Mouse (Mus musculus): ENCODE measurements around the gene Timm23. TPM values are rescaled to one million over a fixed set of nuclear protein-coding genes. Genes with fewer than 3 reads are reported as not detected.
"Not testable (repeated sequence)": the region's sequence is repeated elsewhere in the genome, so short reads cannot be mapped to it uniquely, and the experiment has no call there.

Timm23 gene
- total RNA-seq (2017), result 98.9 and 133 TPM in 2 replicates

DNA sequence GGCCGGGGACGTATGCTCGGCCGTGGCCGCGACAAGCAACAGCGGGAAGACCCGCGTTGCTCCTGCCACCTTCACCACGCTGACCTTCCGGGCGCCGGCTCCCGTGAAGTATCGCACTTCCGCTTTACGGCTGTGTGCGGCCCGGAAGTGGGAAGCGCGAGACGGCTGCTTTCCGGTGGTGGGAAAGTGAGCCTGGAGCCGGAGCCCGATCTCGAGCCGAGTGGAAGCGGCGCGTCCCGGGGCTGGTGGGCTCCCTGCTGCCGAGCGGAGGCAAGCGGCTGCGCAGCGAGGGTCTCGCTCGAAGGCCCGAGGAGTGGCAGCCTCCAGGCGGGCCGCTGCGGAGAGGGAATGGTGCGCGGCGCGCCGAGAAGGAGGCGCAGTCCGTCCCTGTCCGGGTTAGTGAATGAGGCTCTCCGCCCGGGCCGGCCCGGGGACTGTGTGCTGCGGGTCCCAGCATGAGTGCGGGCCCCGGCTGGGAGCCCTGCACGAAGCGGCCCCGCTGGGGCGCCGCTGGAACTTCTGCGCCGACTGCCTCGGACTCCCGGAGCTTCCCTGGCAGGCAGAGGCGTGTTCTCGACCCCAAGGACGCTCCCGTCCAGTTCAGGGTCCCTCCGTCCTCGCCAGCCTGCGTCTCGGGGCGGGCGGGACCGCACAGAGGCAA is at the start of gene Timm23, which contains the start of gene Parg:
Timm23 (minus strand) TSS at position 108 of the 661 bp plus-strand sequence.
Parg (plus strand) TSS at position 159 of the 661 bp plus-strand sequence.
- ATAC-seq (replicated peaks in 1 of 2; ENCODE audit: insufficient read depth in 1 of 2, low FRiP score in 2 of 2, low TSS enrichment in 1 of 2, low read depth in 1 of 2, poor library complexity in 2 of 2, severe bottlenecking in 2 of 2), result peak; percentile 94 to 97

GRCm38 (mm10) chr14:32249616-32250015 is 47.9 kb upstream of the Timm23 start:
- ATAC-seq (replicated peaks in 1 of 2; ENCODE audit: insufficient read depth in 1 of 2, low FRiP score in 2 of 2, low TSS enrichment in 1 of 2, low read depth in 1 of 2, poor library complexity in 2 of 2, severe bottlenecking in 2 of 2), result no peak

GRCm38 (mm10) chr14:32246019-32246418 is 44.3 kb upstream of the Timm23 start:
- no peak for ATAC-seq (replicated peaks in 1 of 2; ENCODE audit: insufficient read depth in 1 of 2, low FRiP score in 2 of 2, low TSS enrichment in 1 of 2, low read depth in 1 of 2, poor library complexity in 2 of 2, severe bottlenecking in 2 of 2)

- ATAC-seq (replicated peaks in 1 of 2; ENCODE audit: insufficient read depth in 1 of 2, low FRiP score in 2 of 2, low TSS enrichment in 1 of 2, low read depth in 1 of 2, poor library complexity in 2 of 2, severe bottlenecking in 2 of 2), result no peak
Observed at GRCm38 (mm10) chr14:32242401-32242800, 40.7 kb upstream of the Timm23 start.

DNA sequence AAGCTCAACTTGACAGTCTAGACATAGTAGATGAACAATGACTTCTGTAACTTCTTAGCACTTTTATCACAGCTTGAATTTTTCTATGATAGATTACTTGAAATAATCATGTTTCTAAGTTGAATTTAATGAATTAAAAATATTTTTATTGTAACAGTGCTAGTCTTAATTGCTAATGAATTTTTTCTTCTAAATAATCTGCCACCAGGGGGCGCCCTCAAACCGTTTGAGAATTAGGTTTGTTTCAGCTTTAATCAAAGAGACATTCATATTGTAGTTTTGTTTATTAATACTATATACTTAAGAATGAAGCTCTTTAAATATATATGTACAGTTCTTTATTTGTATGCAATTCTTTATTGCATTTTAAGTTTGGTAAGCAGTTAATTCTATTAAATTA is 27.3 kb upstream of the Timm23 start:
- no peak for ATAC-seq (replicated peaks in 1 of 2; ENCODE audit: insufficient read depth in 1 of 2, low FRiP score in 2 of 2, low TSS enrichment in 1 of 2, low read depth in 1 of 2, poor library complexity in 2 of 2, severe bottlenecking in 2 of 2)

- no peak for ATAC-seq (replicated peaks in 1 of 2; ENCODE audit: insufficient read depth in 1 of 2, low FRiP score in 2 of 2, low TSS enrichment in 1 of 2, low read depth in 1 of 2, poor library complexity in 2 of 2, severe bottlenecking in 2 of 2)
Observed at GRCm38 (mm10) chr14:32226601-32227000, 24.9 kb upstream of the Timm23 start.

DNA sequence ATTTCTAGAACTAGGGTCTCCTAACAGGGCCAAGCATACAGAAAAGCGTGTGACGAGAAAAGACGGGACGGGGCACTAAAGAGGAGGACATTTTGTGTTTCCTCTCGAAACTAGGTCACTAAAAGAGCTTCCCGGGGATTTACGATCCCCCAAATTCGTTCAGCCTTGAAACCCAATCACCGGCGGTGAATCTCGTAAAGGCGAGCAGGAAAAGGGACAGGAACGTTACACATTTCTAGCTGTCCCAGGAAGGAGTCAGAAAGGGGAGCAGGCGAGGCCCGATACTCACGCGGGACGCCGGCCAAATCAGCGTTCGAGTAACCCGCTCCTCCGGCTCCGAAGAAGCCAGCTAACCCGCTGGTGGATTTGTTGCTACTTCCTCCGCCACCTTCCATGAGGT is 344 bp downstream of the Timm23 start:
- no peak for ATAC-seq (replicated peaks in 1 of 2; ENCODE audit: insufficient read depth in 1 of 2, low FRiP score in 2 of 2, low TSS enrichment in 1 of 2, low read depth in 1 of 2, poor library complexity in 2 of 2, severe bottlenecking in 2 of 2)

GRCm38 (mm10) chr14:32193557-32193956 is 8.1 kb downstream of the Timm23 start:
- ATAC-seq (replicated peaks in 1 of 2; ENCODE audit: insufficient read depth in 1 of 2, low FRiP score in 2 of 2, low TSS enrichment in 1 of 2, low read depth in 1 of 2, poor library complexity in 2 of 2, severe bottlenecking in 2 of 2), result not testable (repeated sequence)

DNA sequence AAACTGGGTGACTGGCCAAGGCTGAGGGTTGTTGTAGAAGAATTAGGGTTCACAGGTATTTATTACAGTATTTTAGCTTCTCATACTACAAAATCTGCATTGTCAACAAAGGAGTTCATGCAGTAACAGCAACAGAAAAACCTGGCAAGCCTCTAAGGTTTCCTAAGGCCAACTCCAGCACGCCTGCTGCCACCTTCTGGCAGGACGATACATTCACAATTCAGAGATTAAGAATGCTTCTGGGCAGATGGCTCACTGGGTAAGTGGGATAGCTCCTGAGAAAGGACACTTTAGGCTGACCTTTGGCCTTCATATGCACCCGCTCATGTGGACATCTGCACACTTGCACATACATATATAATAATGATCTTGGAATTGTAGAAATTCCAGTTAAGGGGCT is 9.3 kb downstream of the Timm23 start:
- peak; percentile 71 to 88 for ATAC-seq (replicated peaks in 1 of 2; ENCODE audit: insufficient read depth in 1 of 2, low FRiP score in 2 of 2, low TSS enrichment in 1 of 2, low read depth in 1 of 2, poor library complexity in 2 of 2, severe bottlenecking in 2 of 2)

DNA sequence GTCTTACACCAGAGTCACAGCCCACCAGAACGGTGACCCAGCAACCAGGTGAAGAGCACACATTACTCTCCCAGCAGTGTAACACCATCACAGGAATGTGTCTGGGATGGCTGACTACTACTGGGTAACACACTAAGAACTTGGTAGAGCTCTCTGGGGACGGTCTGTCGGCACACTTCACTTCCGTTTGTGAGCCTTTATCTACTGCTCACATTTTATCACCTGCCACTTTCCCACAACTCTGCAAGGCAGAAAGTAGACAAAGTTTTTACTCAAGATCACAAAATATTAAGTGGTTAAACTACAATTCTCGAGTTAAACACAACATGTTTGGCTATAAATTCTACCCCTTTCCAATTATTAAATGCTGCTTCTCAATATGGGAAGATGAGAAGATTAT is 9.8 kb downstream of the Timm23 start:
- no peak for ATAC-seq (replicated peaks in 1 of 2; ENCODE audit: insufficient read depth in 1 of 2, low FRiP score in 2 of 2, low TSS enrichment in 1 of 2, low read depth in 1 of 2, poor library complexity in 2 of 2, severe bottlenecking in 2 of 2)

DNA sequence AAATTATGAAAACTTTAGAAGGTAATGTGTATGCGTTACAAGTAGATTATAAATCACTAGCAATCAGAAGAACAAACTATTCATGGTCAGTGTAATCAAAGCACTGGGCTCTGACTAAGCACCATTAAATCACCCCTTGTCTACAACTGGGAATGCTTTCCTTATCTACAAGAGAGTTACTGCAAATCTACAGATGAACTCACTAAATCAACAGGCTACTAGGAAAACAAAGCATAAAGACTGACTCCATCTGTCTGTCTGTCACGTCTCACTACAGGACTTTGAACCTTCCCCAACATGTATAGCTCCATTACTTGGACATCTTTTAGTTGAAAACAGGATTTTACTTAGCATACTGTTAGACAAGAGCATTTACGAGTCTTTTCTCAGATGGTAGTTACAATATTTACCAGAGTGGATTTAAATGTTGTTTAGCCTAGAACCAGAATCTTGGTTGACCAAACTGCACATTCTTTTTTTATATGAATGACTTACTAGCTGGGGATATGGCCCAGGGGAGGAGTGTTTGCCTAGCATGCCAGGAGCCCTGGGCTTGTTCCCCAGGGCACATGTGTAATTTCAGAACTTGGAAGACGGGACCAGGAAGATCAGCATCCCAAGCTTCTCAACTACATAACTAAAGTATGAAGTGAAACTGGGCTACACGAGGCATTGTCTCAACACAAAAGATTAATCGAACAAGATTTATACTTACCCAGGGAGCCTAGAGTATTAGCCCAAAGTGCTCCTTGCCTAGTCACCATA is 10.9 kb downstream of the Timm23 start:
- ATAC-seq (replicated peaks in 1 of 2; ENCODE audit: insufficient read depth in 1 of 2, low FRiP score in 2 of 2, low TSS enrichment in 1 of 2, low read depth in 1 of 2, poor library complexity in 2 of 2, severe bottlenecking in 2 of 2), result no peak

DNA sequence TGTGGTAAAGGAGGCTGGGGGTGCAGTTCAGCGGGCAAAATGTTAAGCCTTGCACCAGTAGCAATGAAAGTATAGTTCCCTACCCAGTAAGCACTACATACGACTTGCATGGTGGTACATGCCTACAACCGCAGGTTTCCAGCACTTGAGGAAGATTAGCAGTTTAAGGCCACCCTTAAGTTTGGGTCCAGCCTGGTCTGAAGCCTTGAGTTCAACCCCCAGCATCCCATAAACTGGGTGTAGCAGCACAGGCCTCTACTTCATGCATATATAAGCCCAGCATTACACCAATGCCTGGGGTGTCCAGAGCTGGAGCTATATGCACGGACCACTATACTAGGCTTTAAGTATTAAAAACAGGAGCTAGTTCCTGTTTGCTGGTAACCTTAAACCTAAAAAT is 17.9 kb downstream of the Timm23 start:
- no peak for ATAC-seq (replicated peaks in 1 of 2; ENCODE audit: insufficient read depth in 1 of 2, low FRiP score in 2 of 2, low TSS enrichment in 1 of 2, low read depth in 1 of 2, poor library complexity in 2 of 2, severe bottlenecking in 2 of 2)

- no peak for ATAC-seq (replicated peaks in 1 of 2; ENCODE audit: insufficient read depth in 1 of 2, low FRiP score in 2 of 2, low TSS enrichment in 1 of 2, low read depth in 1 of 2, poor library complexity in 2 of 2, severe bottlenecking in 2 of 2)
Observed at GRCm38 (mm10) chr14:32180861-32181260, 20.8 kb downstream of the Timm23 start.

GRCm38 (mm10) chr14:32179393-32180195 is 22.1 kb downstream of the Timm23 start:
- no peak for ATAC-seq (replicated peaks in 1 of 2; ENCODE audit: insufficient read depth in 1 of 2, low FRiP score in 2 of 2, low TSS enrichment in 1 of 2, low read depth in 1 of 2, poor library complexity in 2 of 2, severe bottlenecking in 2 of 2)

- ATAC-seq (replicated peaks in 1 of 2; ENCODE audit: insufficient read depth in 1 of 2, low FRiP score in 2 of 2, low TSS enrichment in 1 of 2, low read depth in 1 of 2, poor library complexity in 2 of 2, severe bottlenecking in 2 of 2), result not testable (repeated sequence)
Observed at GRCm38 (mm10) chr14:32176590-32176989, 25.1 kb downstream of the Timm23 start.

DNA sequence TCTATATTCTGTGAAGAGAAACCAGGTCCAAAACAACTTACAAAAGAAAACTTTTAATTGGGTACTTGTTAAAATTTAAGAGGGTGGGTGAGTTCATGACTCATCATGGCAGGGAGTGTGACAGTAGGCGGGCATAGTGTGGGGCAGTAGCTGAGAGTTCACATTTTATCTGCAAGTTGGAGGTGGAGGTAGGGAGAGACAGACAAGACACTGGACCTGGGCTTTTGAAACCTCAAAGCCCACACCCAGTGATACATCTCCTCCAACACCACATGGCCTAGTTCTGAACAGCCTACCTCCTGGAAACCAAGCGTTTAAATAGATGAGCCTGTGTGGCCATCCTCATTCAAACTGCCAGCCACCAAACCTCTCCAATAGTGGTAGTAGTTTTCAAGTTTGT is 26.4 kb downstream of the Timm23 start:
- ATAC-seq (replicated peaks in 1 of 2; ENCODE audit: insufficient read depth in 1 of 2, low FRiP score in 2 of 2, low TSS enrichment in 1 of 2, low read depth in 1 of 2, poor library complexity in 2 of 2, severe bottlenecking in 2 of 2), result no peak

- no peak for ATAC-seq (replicated peaks in 1 of 2; ENCODE audit: insufficient read depth in 1 of 2, low FRiP score in 2 of 2, low TSS enrichment in 1 of 2, low read depth in 1 of 2, poor library complexity in 2 of 2, severe bottlenecking in 2 of 2)
Observed at GRCm38 (mm10) chr14:32170137-32170536, 31.6 kb downstream of the Timm23 start.

GRCm38 (mm10) chr14:32168653-32169231 is 33.0 kb downstream of the Timm23 start:
- peak; percentile 46 to 57 for ATAC-seq (replicated peaks in 1 of 2; ENCODE audit: insufficient read depth in 1 of 2, low FRiP score in 2 of 2, low TSS enrichment in 1 of 2, low read depth in 1 of 2, poor library complexity in 2 of 2, severe bottlenecking in 2 of 2)
